Mouse (Mus musculus): ENCODE measurements around the gene Gpr3. TPM values are rescaled to one million over a fixed set of nuclear protein-coding genes. Genes with fewer than 3 reads are reported as not detected.

Gpr3 gene
- polyA plus RNA-seq, 1 experiment from 2014 or later, result 0.28 TPM

GRCm38 (mm10) chr4:133247806-133248449 lies 35.6 kb upstream of the Gpr3 start:
- no peaks in the 10 kb centered on the region for H3K36me3 ChIP-seq
- H3K4me1 ChIP-seq, result peaks cover 29% of the 10 kb centered on the region
- H3K4me3 ChIP-seq, result no peak overlapping the region
- no peak overlapping the region for H3K9ac ChIP-seq
- no peak overlapping the region for H3K27ac ChIP-seq (replicated peaks)
- peaks cover 97% of the 10 kb centered on the region for H3K27me3 ChIP-seq (replicated peaks)
- no peak for ATAC-seq (ENCODE audit: extremely low read depth, insufficient number of reproducible peaks, low FRiP score, low TSS enrichment)
- no peak overlapping the region for H3K4me2 ChIP-seq
- H3K9me3 ChIP-seq, result no peaks in the 10 kb centered on the region
- 56% methylated on average over 13 of the region's 13 CpGs for WGBS

- no peak overlapping the region for H3K27ac ChIP-seq (replicated peaks)
- 26% methylated on average over 15 of the region's 15 CpGs for WGBS
- no peaks in the 10 kb centered on the region for H3K9me3 ChIP-seq
- peaks cover 97% of the 10 kb centered on the region for H3K27me3 ChIP-seq (replicated peaks)
- peak overlapping the region; percentile 6; the same call in 1 of the 2 replicates for H3K4me3 ChIP-seq
- H3K4me1 ChIP-seq, result peaks cover 32% of the 10 kb centered on the region
- ATAC-seq (ENCODE audit: extremely low read depth, insufficient number of reproducible peaks, low FRiP score, low TSS enrichment), result no peak
- 0 out of 2 replicates have a peak overlapping the region, but pooled peaks have one; percentile 8 for H3K9ac ChIP-seq
- peak overlapping the region; percentile 8 for H3K4me2 ChIP-seq
- H3K36me3 ChIP-seq, result no peaks in the 10 kb centered on the region
These were observed 34.7 kb upstream of the Gpr3 start for GRCm38 (mm10) chr4:133247072-133247471.

GRCm38 (mm10) chr4:133244289-133244688 lies 32.0 kb upstream of the Gpr3 start:
- H3K4me1 ChIP-seq, result peaks cover 34% of the 10 kb centered on the region
- H3K4me3 ChIP-seq, result no peak overlapping the region
- no peaks in the 10 kb centered on the region for H3K36me3 ChIP-seq
- H3K27ac ChIP-seq (replicated peaks), result no peak overlapping the region
- no peaks in the 10 kb centered on the region for H3K9me3 ChIP-seq
- H3K27me3 ChIP-seq (replicated peaks), result peaks cover 78% of the 10 kb centered on the region
- no peak overlapping the region for H3K9ac ChIP-seq
- H3K4me2 ChIP-seq, result no peak overlapping the region
- no peak for ATAC-seq (ENCODE audit: extremely low read depth, insufficient number of reproducible peaks, low FRiP score, low TSS enrichment)
- 81% methylated on average over 1 of the region's 1 CpGs for WGBS

DNA sequence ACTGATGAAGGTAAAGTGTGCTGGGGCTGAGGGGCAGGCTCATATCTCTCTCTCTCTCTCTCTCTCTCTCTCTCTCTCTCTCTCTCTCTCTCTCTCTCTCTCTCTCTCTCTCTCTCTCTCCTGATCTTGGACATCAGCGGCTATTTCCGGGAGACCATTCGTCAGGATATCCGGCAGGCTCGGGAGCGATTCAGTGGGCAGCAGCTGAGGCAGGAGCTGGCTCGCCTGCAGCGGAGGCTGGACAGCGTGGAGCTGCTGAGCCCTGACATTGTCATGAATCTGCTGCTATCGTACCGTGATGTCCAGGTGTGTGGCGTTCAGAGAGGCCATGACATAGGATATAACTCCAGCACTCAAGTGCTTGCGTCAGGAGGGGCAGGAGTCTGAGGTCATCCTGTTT lies 31.2 kb upstream of the Gpr3 start:
- WGBS, result 45% methylated on average over 13 of the region's 13 CpGs
- H3K4me2 ChIP-seq, result no peak overlapping the region
- H3K9ac ChIP-seq, result peak overlapping the region; percentile 40; the same call in 1 of the 2 replicates

GRCm38 (mm10) chr4:133242710-133243109 lies 30.4 kb upstream of the Gpr3 start:
- no peaks in the 10 kb centered on the region for H3K9me3 ChIP-seq
- peaks cover 34% of the 10 kb centered on the region for H3K4me1 ChIP-seq
- no peak overlapping the region for H3K4me2 ChIP-seq
- H3K9ac ChIP-seq, result no peak overlapping the region
- 69% methylated on average over 9 of the region's 9 CpGs for WGBS
- H3K36me3 ChIP-seq, result no peaks in the 10 kb centered on the region
- no peak for ATAC-seq (ENCODE audit: extremely low read depth, insufficient number of reproducible peaks, low FRiP score, low TSS enrichment)
- H3K4me3 ChIP-seq, result no peak overlapping the region
- no peak overlapping the region for H3K27ac ChIP-seq (replicated peaks)
- peaks cover 65% of the 10 kb centered on the region for H3K27me3 ChIP-seq (replicated peaks)

More for the DNA sequence above, 31.2 kb upstream of the Gpr3 start:
- ATAC-seq (ENCODE audit: extremely low read depth, insufficient number of reproducible peaks, low FRiP score, low TSS enrichment), result no peak
- no peak overlapping the region for H3K27ac ChIP-seq (replicated peaks)
- H3K36me3 ChIP-seq, result no peaks in the 10 kb centered on the region
- H3K4me3 ChIP-seq, result no peak overlapping the region
- peaks cover 74% of the 10 kb centered on the region for H3K27me3 ChIP-seq (replicated peaks)
- H3K4me1 ChIP-seq, result peaks cover 34% of the 10 kb centered on the region
- no peaks in the 10 kb centered on the region for H3K9me3 ChIP-seq

DNA sequence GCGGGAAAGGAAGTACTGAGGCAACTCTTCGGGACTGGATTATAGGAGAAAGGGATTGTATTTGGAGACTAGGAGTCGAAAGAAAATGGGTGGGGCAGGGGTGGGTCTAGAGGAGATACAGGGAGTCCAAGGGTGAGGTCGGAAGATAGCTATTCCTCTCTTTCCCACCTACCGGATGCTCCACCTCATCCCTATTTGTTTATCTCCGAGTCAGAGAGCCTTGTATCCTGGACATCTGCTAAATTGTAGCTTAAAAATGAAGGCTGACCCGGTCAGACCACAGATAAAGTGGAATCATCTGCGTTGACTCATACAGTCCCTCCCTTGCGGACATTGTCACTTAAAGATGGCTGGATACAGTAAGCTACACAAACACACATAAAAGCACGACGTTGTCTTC lies 29.6 kb upstream of the Gpr3 start:
- no peak for ATAC-seq (ENCODE audit: extremely low read depth, insufficient number of reproducible peaks, low FRiP score, low TSS enrichment)

DNA sequence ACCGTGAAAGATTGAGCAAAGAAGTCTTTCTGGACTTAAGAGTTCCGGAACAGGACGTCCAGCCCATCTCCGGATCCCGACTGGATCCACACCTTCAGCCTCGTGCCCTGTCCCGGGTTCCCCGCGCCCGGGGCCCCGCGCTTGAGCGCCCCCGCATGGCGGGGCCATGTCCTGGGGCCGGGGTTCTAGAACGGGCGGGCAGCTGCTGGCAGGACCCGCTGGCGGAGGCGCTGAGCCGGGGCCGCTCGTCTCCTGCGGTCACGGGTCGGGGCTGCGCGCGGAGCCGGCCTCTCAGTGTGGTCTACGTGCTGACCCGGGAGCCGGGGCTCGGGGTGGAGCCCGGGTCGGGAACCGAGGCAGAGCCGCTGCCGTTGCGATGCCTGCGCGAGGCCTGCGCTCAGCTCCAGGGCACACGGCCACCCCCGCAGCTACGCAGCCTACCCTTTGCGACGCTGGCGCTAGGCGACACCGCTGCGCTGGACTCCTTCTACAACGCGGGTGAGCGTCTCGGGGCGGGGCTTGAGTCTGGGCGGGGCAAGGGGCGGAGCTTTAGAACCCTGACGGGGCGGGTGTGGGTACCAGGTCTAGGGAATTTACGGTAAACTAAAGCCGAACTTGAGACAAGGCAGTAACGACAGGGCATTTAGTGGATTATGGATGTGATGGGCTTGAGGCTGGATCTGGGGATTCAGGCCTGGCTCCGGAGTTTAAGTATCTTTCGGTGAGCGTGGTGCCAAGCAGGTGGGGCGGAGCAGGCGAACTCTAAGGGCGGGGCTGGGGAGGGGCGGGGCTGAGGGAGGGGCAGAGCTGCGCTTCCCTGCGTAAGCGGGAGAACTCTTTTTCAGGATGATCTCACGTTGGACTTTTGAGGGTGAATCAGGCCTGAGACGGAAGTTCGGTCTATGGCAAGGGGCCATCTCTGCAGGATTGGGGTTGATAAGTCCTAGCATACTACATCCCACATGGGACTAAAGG lies 28.9 kb upstream of the Gpr3 start:
- Histone ChIP-seq H3K4me1 (peaks cover 31% of the 10 kb centered on the region), H3K9me3 (no peaks in the 10 kb centered on the region), H3K4me2 (peak overlapping the region; percentile 97), H3K27ac (replicated peaks) (peak overlapping the region; percentile 79), H3K9ac (peak overlapping the region; percentile 85), H3K4me3 (peak overlapping the region; percentile 70), H3K27me3 (replicated peaks) (peaks cover 56% of the 10 kb centered on the region), H3K36me3 (no peaks in the 10 kb centered on the region)
- peak; percentile 89 for ATAC-seq (ENCODE audit: extremely low read depth, insufficient number of reproducible peaks, low FRiP score, low TSS enrichment)
- WGBS, result under 1% methylated on average over 75 of the region's 78 CpGs

More for the DNA sequence above, 29.6 kb upstream of the Gpr3 start:
- 18% methylated on average over 11 of the region's 11 CpGs for WGBS
- Histone ChIP-seq H3K9ac (peak overlapping the region; percentile 69; the same call in 1 of the 2 replicates), H3K36me3 (no peaks in the 10 kb centered on the region), H3K4me2 (peak overlapping the region; percentile 97), H3K27ac (replicated peaks) (peak overlapping the region; percentile 79; the same call in 1 of the 2 replicates), H3K27me3 (replicated peaks) (peaks cover 60% of the 10 kb centered on the region), H3K4me3 (peak overlapping the region; percentile 70), H3K4me1 (peaks cover 28% of the 10 kb centered on the region), H3K9me3 (no peaks in the 10 kb centered on the region)

- Histone ChIP-seq H3K36me3 (no peaks in the 10 kb centered on the region), H3K9ac (peak within 1 kb of the TSS; percentile 85), H3K4me1 (peaks cover 31% of the 10 kb centered on the region), H3K27me3 (replicated peaks) (peaks cover 53% of the 10 kb centered on the region), H3K4me2 (peak within 1 kb of the TSS; percentile 97), H3K27ac (replicated peaks) (peak within 1 kb of the TSS; percentile 79), H3K4me3 (peak within 1 kb of the TSS; percentile 70), H3K9me3 (no peaks in the 10 kb centered on the region)
- 5% methylated on average over 16 of the region's 16 CpGs for WGBS
- no peak for ATAC-seq (ENCODE audit: extremely low read depth, insufficient number of reproducible peaks, low FRiP score, low TSS enrichment)
These were observed 28.2 kb upstream of the Gpr3 start, which contains the start of gene Map3k6 for GRCm38 (mm10) chr4:133240490-133240921. Gene Map3k6 (plus strand): TSS chr4:133240818.

- Histone ChIP-seq H3K27me3 (replicated peaks) (peaks cover 41% of the 10 kb centered on the region), H3K9ac (no peak overlapping the region), H3K4me3 (no peak overlapping the region), H3K9me3 (no peaks in the 10 kb centered on the region), H3K4me1 (peaks cover 27% of the 10 kb centered on the region), H3K4me2 (no peak overlapping the region), H3K27ac (replicated peaks) (no peak overlapping the region), H3K36me3 (no peaks in the 10 kb centered on the region)
- no peak for ATAC-seq (ENCODE audit: extremely low read depth, insufficient number of reproducible peaks, low FRiP score, low TSS enrichment)
- WGBS, result 43% methylated on average over 4 of the region's 4 CpGs
These were observed 25.6 kb upstream of the Gpr3 start for GRCm38 (mm10) chr4:133237911-133238310.

- peaks cover 12% of the 10 kb centered on the region for H3K4me1 ChIP-seq
- 76% methylated on average over 5 of the region's 5 CpGs for WGBS
- ATAC-seq (ENCODE audit: extremely low read depth, insufficient number of reproducible peaks, low FRiP score, low TSS enrichment), result no peak
- no peak overlapping the region for H3K27ac ChIP-seq (replicated peaks)
- H3K4me2 ChIP-seq, result no peak overlapping the region
- H3K36me3 ChIP-seq, result no peaks in the 10 kb centered on the region
- H3K9ac ChIP-seq, result no peak overlapping the region
- H3K27me3 ChIP-seq (replicated peaks), result peaks cover 40% of the 10 kb centered on the region; the same call in 1 of the 2 replicates
- H3K4me3 ChIP-seq, result no peak overlapping the region
- H3K9me3 ChIP-seq, result no peaks in the 10 kb centered on the region
These were observed 23.1 kb upstream of the Gpr3 start for GRCm38 (mm10) chr4:133235415-133235814.

DNA sequence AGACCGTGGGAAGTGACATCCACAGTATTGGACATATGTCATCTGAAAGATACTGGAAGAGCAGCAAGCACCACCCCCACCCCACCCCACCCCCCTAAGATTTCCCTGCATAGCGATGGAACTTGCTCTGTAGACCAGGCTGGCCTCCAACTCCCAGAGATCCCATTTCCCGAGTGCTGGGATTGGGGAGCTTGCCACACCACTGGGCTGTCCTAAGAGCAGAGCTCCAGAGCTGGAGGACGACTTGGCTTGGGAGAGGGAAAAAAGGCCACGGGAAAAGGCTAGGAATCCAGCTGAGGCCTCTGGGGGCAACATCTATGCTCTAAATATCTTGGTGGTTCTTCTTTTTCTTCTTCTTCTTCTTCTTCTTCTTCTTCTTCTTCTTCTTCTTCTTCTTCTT lies 22.4 kb upstream of the Gpr3 start:
- H3K4me1 ChIP-seq, result peaks cover 9% of the 10 kb centered on the region; the same call in 1 of the 2 replicates
- H3K27ac ChIP-seq (replicated peaks), result no peak overlapping the region
- no peak overlapping the region for H3K9ac ChIP-seq
- no peak for ATAC-seq (ENCODE audit: extremely low read depth, insufficient number of reproducible peaks, low FRiP score, low TSS enrichment)
- WGBS, result 49% methylated on average over 5 of the region's 5 CpGs
- no peak overlapping the region for H3K4me2 ChIP-seq
- H3K27me3 ChIP-seq (replicated peaks), result peaks cover 38% of the 10 kb centered on the region; the same call in 1 of the 2 replicates
- no peaks in the 10 kb centered on the region for H3K36me3 ChIP-seq
- H3K9me3 ChIP-seq, result no peaks in the 10 kb centered on the region
- no peak overlapping the region for H3K4me3 ChIP-seq
